Mouse (Mus musculus): ENCODE results near the gene Mab21l1. TPM values are rescaled to one million over a fixed set of nuclear protein-coding genes. Genes with fewer than 3 reads are reported as not detected.

The Mab21l1 gene
- total RNA-seq, 2 experiments from 2014 or later: 1.7 to 2.0 TPM

GRCm38 (mm10) chr3:55755805-55756601 is 26.3 kb upstream of the Mab21l1 start:
- TF ChIP-seq CTCF (IDR thresholded peaks at IDR 0.05): no peak
- intact Hi-C loops (cut with DNase I): no loop called here
- no peak for DNase-seq (ENCODE audit: extremely low spot score in 1 of 2, low spot score in 2 of 2)
- Histone ChIP-seq H3K4me3 (no peak overlapping the region), H3K27ac (peak overlapping the region; percentile 51)

- Histone ChIP-seq H3K27ac (peak overlapping the region; percentile 51; the same call in 1 of the 2 replicates), H3K4me3 (no peak overlapping the region)
- no peak for TF ChIP-seq CTCF (IDR thresholded peaks at IDR 0.05)
- intact Hi-C loops (cut with DNase I): no loop called here
- DNase-seq (ENCODE audit: extremely low spot score in 1 of 2, low spot score in 2 of 2): no peak
These were observed 25.6 kb upstream of the Mab21l1 start for GRCm38 (mm10) chr3:55756602-55757190.

GRCm38 (mm10) chr3:55758297-55758696 is 24.0 kb upstream of the Mab21l1 start:
- DNase-seq (ENCODE audit: extremely low spot score in 1 of 2, low spot score in 2 of 2): no peak
- no peak overlapping the region for H3K4me3 ChIP-seq
- peak; percentile 15 for TF ChIP-seq CTCF (IDR thresholded peaks at IDR 0.05)
- intact Hi-C loops (cut with DNase I): no loop called here
- H3K27ac ChIP-seq: no peak overlapping the region

DNA sequence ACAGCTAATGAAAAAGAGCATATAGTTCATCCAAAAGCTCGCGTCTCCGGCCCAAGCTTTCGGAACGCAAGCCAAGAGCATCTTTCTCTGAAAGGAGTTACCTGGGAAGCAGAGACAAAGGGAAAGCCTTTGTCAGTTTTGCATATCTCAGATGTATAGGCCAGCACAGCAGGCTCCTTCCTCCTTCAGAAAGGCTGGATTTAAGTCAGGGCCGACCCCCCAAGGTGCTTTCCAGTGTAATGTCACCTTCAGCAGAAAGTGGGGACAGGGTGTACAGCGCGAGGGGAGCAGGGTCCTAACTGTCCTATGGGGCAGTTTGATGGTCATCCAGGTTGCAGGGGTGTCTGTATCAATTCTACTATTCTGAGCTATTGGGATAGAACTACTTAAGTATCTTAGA is 18.7 kb upstream of the Mab21l1 start:
- no peak overlapping the region for H3K4me3 ChIP-seq
- DNase-seq (ENCODE audit: extremely low spot score in 1 of 2, low spot score in 2 of 2): no peak
- intact Hi-C loops (cut with DNase I): no loop called here
- TF ChIP-seq CTCF (IDR thresholded peaks at IDR 0.05): no peak
- H3K27ac ChIP-seq: no peak overlapping the region

GRCm38 (mm10) chr3:55768654-55769053 is 13.7 kb upstream of the Mab21l1 start:
- TF ChIP-seq CTCF (IDR thresholded peaks at IDR 0.05): no peak
- intact Hi-C loops (cut with DNase I): no loop called here
- H3K27ac ChIP-seq: no peak overlapping the region
- no peak for DNase-seq (ENCODE audit: extremely low spot score in 1 of 2, low spot score in 2 of 2)
- H3K4me3 ChIP-seq: no peak overlapping the region

GRCm38 (mm10) chr3:55769308-55769707 is 13.0 kb upstream of the Mab21l1 start:
- H3K4me3 ChIP-seq: no peak overlapping the region
- intact Hi-C loops (cut with DNase I): no loop called here
- no peak for DNase-seq (ENCODE audit: extremely low spot score in 1 of 2, low spot score in 2 of 2)
- no peak overlapping the region for H3K27ac ChIP-seq
- no peak for TF ChIP-seq CTCF (IDR thresholded peaks at IDR 0.05)

GRCm38 (mm10) chr3:55774203-55774602 is 8.1 kb upstream of the Mab21l1 start:
- H3K27ac ChIP-seq: no peak overlapping the region
- H3K4me3 ChIP-seq: no peak overlapping the region
- DNase-seq (ENCODE audit: extremely low spot score in 1 of 2, low spot score in 2 of 2): no peak
- intact Hi-C loops (cut with DNase I): no loop called here
- no peak for TF ChIP-seq CTCF (IDR thresholded peaks at IDR 0.05)

GRCm38 (mm10) chr3:55775245-55775644 is 7.1 kb upstream of the Mab21l1 start:
- no peak overlapping the region for H3K27ac ChIP-seq

DNA sequence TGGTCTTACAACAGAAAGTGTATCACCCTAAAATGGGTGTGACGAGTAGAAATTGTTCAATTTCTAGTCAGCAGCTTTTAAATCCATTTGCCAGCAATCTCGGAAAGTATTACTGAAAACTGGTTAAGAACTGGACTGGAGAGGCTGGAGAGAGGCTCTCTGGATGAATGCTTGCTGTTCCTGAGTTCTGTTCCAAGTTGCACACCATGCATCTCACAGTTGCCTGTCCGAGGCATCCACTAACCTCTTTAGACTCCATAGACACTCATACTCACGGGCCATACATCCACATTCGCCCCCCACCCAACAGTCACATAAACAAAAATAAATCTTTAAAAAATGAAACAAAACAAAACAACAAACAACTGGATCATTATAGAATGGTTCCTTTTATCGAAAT is 6.6 kb upstream of the Mab21l1 start:
- H3K27ac ChIP-seq: no peak overlapping the region
- no peak for TF ChIP-seq CTCF (IDR thresholded peaks at IDR 0.05)
- intact Hi-C loops (cut with DNase I): no loop called here
- H3K4me3 ChIP-seq: no peak overlapping the region
- DNase-seq (ENCODE audit: extremely low spot score in 1 of 2, low spot score in 2 of 2): no peak

More at GRCm38 (mm10) chr3:55775245-55775644, 7.1 kb upstream of the Mab21l1 start:
- no peak for DNase-seq (ENCODE audit: extremely low spot score in 1 of 2, low spot score in 2 of 2)
- no peak overlapping the region for H3K4me3 ChIP-seq
- intact Hi-C loops (cut with DNase I): no loop called here
- no peak for TF ChIP-seq CTCF (IDR thresholded peaks at IDR 0.05)

DNA sequence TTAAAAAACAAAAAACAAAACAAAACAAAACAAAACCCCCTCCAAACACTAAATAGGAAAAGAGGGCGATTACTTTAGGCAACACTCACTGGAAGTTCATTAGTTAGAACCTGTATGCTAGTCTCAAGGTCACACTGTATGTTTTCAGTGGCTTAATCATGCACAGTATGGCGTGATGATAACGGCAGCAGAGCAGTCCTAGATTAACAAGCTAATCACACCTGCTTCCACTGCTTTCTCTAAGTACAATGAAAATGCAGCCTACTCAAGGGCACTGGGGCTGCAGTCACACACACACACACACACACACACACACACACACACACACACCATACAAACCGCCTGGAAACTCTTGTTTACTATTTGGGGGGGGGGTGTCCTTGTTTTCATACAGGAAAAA is 4.8 kb upstream of the Mab21l1 start:
- Histone ChIP-seq H3K27ac (no peak overlapping the region), H3K4me3 (no peak overlapping the region)
- intact Hi-C loops (cut with DNase I): no loop called here
- TF ChIP-seq CTCF (IDR thresholded peaks at IDR 0.05): no peak
- no peak for DNase-seq (ENCODE audit: extremely low spot score in 1 of 2, low spot score in 2 of 2)

GRCm38 (mm10) chr3:55778764-55779730 is 3.3 kb upstream of the Mab21l1 start:
- peak in 1 of 2 experiments; percentile 9 for DNase-seq (ENCODE audit: extremely low spot score in 1 of 2, low spot score in 2 of 2)
- Histone ChIP-seq H3K4me3 (no peak overlapping the region), H3K27ac (peak overlapping the region; percentile 34; the same call in 1 of the 2 replicates)
- intact Hi-C loops (cut with DNase I): no loop called here
- TF ChIP-seq CTCF (IDR thresholded peaks at IDR 0.05): no peak

All from left cerebral cortex, adult 2 months (tissue).